Mouse (Mus musculus): ENCODE data around the gene Ninj2.

- TF ChIP-seq MXI1 (IDR thresholded peaks at IDR 0.05; ENCODE audit: low read depth, low read length) (no peak), POLR2A (IDR thresholded peaks at IDR 0.05; ENCODE audit: low read depth, low read length) (no peak), CTCF (conservative IDR thresholded peaks at IDR 0.05 in 1 of 2, IDR thresholded peaks at IDR 0.05 in 1 of 2; ENCODE audit: low read depth in 2 of 2, low read length in 2 of 2) (no peak), EP300 (IDR thresholded peaks at IDR 0.05; ENCODE audit: low read length) (no peak), GABPA (IDR thresholded peaks at IDR 0.05; ENCODE audit: insufficient replicate concordance, low read depth, low read length) (no peak), ELF1 (IDR thresholded peaks at IDR 0.05; ENCODE audit: low read depth, low read length) (no peak), MYC (IDR thresholded peaks at IDR 0.05; ENCODE audit: low read depth, low read length) (no peak), USF2 (conservative IDR thresholded peaks at IDR 0.05; ENCODE audit: low read depth, low read length) (no peak), MAFK (IDR thresholded peaks at IDR 0.05; ENCODE audit: insufficient replicate concordance, low read length) (no peak), JUN (IDR thresholded peaks at IDR 0.05; ENCODE audit: insufficient read depth, low read depth, low read length) (no peak)
Observed at GRCm38 (mm10) chr6:120174028-120174601, 81.0 kb downstream of the Ninj2 start.
